Mouse (Mus musculus) cerebellum, adult 11-12 months (tissue): ENCODE results near the gene Gm5128.
"Not testable (repeated sequence)": the region's sequence is repeated elsewhere in the genome, so short reads cannot be mapped to it uniquely, and the experiment has no call there.

Source experiments
- DNase-seq: peaks from one replicate; pipeline ENCODE4 v3.0.0; 2022

The Gm5128 gene

GRCm38 (mm10) chrX:135372984-135373383, at the start of gene Gm5128:
Gene Gm5128, plus strand, starts transcription at chrX:135373284.
- DNase-seq = not testable (repeated sequence)

GRCm38 (mm10) chrX:135360685-135361084, 12.4 kb upstream of the Gm5128 start:
- not testable (repeated sequence) for DNase-seq

GRCm38 (mm10) chrX:135361943-135362342, 11.1 kb upstream of the Gm5128 start:
- DNase-seq = not testable (repeated sequence)

- not testable (repeated sequence) for DNase-seq
Measured at GRCm38 (mm10) chrX:135403578-135403977, 30.5 kb downstream of the Gm5128 start.

GRCm38 (mm10) chrX:135421203-135421602, 48.1 kb downstream of the Gm5128 start:
- DNase-seq = not testable (repeated sequence)

GRCm38 (mm10) chrX:135421824-135422223, 48.7 kb downstream of the Gm5128 start:
- DNase-seq = not testable (repeated sequence)

- not testable (repeated sequence) for DNase-seq
Measured at GRCm38 (mm10) chrX:135422473-135422872, 49.4 kb downstream of the Gm5128 start.
